Comparison of ENCODE assay signal across 8 mouse cellular contexts in genomic region chr2:33558233-33558632, GRCm38 (mm10).
DNase-seq lines count a peak whose midpoint lies in the region; ATAC-seq and TF ChIP-seq lines count a peak whose summit lies in the region.

No protein-coding gene starts in this region.

- no peak overlapping the region for H3K9ac ChIP-seq in hindbrain, embryonic 12.5 days
- H3K9ac ChIP-seq in midbrain, embryonic 11.5 days (ENCODE audit: low read length), result no peak overlapping the region

- peaks cover 31% of the 10 kb centered on the region for H3K4me1 ChIP-seq in hindbrain, embryonic 10.5 days (replicated peaks)
- peaks cover 16% of the 10 kb centered on the region for H3K4me1 ChIP-seq in hindbrain, embryonic 12.5 days
- no peaks in the 10 kb centered on the region for H3K4me1 ChIP-seq in midbrain, embryonic 11.5 days (ENCODE audit: control insufficient read depth, insufficient read depth, low read length)
- no peaks in the 10 kb centered on the region for H3K4me1 ChIP-seq in spleen, adult 2 months (ENCODE audit: control insufficient read depth, insufficient read depth, insufficient read length)

- no peak overlapping the region for H3K4me3 ChIP-seq in hindbrain, embryonic 10.5 days
- no peak overlapping the region for H3K4me3 ChIP-seq in hindbrain, embryonic 12.5 days
- no peak overlapping the region for H3K4me3 ChIP-seq in midbrain, embryonic 11.5 days (ENCODE audit: low read depth, low read length)
- H3K4me3 ChIP-seq in spleen, adult 2 months (ENCODE audit: extremely low read depth, insufficient read depth, insufficient read length), result no peak overlapping the region

- H3K27ac ChIP-seq in hindbrain, embryonic 10.5 days, result no peak overlapping the region
- H3K27ac ChIP-seq in hindbrain, embryonic 12.5 days, result no peak overlapping the region
- H3K27ac ChIP-seq in midbrain, embryonic 11.5 days (ENCODE audit: low read depth, low read length), result no peak overlapping the region
- H3K27ac ChIP-seq in spleen, adult 2 months (ENCODE audit: insufficient read depth, low read length), result no peak overlapping the region

- no peak for TF ChIP-seq POLR2A in spleen, adult 2 months (IDR thresholded peaks at IDR 0.05; ENCODE audit: low read depth, low read length)

- peak; percentile 96 for TF ChIP-seq CTCF in spleen, adult 2 months (IDR thresholded peaks at IDR 0.05; ENCODE audit: extremely low read depth, insufficient read depth, insufficient read length, insufficient replicate concordance)

- ATAC-seq in hindbrain, embryonic 12.5 days (ENCODE audit: low FRiP score), result no peak
- peak; percentile 73 for ATAC-seq in granulocyte monocyte progenitor cell, adult 5-6 weeks (replicated peaks; ENCODE audit: poor library complexity, severe bottlenecking)
- 0 out of 2 replicates have a peak, but pooled peaks have one; percentile 48 for ATAC-seq in midbrain, embryonic 11.5 days (ENCODE audit: low FRiP score)

- WGBS in hindbrain, embryonic 10.5 days, result 14% methylated on average over 6 of the region's 6 CpGs
- WGBS in hindbrain, embryonic 12.5 days, result 4% methylated on average over 6 of the region's 6 CpGs
- WGBS in midbrain, embryonic 11.5 days, result 15% methylated on average over 6 of the region's 6 CpGs
- WGBS in spleen, adult 2 months, result 6% methylated on average over 6 of the region's 6 CpGs

- H3K27me3 ChIP-seq in hindbrain, embryonic 10.5 days (ENCODE audit: insufficient read depth, poor library complexity, severe bottlenecking), result peaks cover 66% of the 10 kb centered on the region
- peaks cover 40% of the 10 kb centered on the region for H3K27me3 ChIP-seq in hindbrain, embryonic 12.5 days
- H3K27me3 ChIP-seq in midbrain, embryonic 11.5 days (ENCODE audit: control insufficient read depth, insufficient read depth, low read length), result peaks cover 9% of the 10 kb centered on the region; the same call in 1 of the 2 replicates
- H3K27me3 ChIP-seq in spleen, adult 2 months (ENCODE audit: control insufficient read depth, insufficient read depth, low read length), result no peaks in the 10 kb centered on the region

- no peaks in the 10 kb centered on the region for H3K9me3 ChIP-seq in hindbrain, embryonic 10.5 days
- no peaks in the 10 kb centered on the region for H3K9me3 ChIP-seq in hindbrain, embryonic 12.5 days (replicated peaks)
- no peaks in the 10 kb centered on the region for H3K9me3 ChIP-seq in midbrain, embryonic 11.5 days (ENCODE audit: control insufficient read depth, low read length)

- no peaks in the 10 kb centered on the region for H3K36me3 ChIP-seq in hindbrain, embryonic 10.5 days
- H3K36me3 ChIP-seq in hindbrain, embryonic 12.5 days, result no peaks in the 10 kb centered on the region
- H3K36me3 ChIP-seq in midbrain, embryonic 11.5 days (ENCODE audit: control insufficient read depth, insufficient read depth, low read length), result no peaks in the 10 kb centered on the region
- H3K36me3 ChIP-seq in spleen, adult 2 months (ENCODE audit: control insufficient read depth, insufficient read depth, low read length), result no peaks in the 10 kb centered on the region

- peak; percentile 85 for DNase-seq in hindbrain, embryonic 10.5 days (ENCODE audit: low spot score)
- DNase-seq in adrenal gland, adult 2 months, result peak; percentile 69
- DNase-seq in embryo, embryonic 10.5 days (ENCODE audit: low spot score), result peak; percentile 89
- peak; percentile 69 to 70 for DNase-seq in layer of hippocampus, postnatal 36 days
- peak; percentile 97 for DNase-seq in midbrain, embryonic 11.5 days (ENCODE audit: low spot score, missing footprints)
- peak in 1 of 2 experiments; percentile 47 for DNase-seq in spleen, adult 2 months (ENCODE audit: low read depth in 1 of 2, low spot score in 2 of 2)

- no peak overlapping the region for H3K4me2 ChIP-seq in hindbrain, embryonic 12.5 days (replicated peaks)
- H3K4me2 ChIP-seq in midbrain, embryonic 11.5 days, result no peak overlapping the region
